8 mouse cellular contexts compared by ENCODE assay signal in genomic region chr15:101231648-101232180, GRCm38 (mm10). TPM values are rescaled to one million over a fixed set of nuclear protein-coding genes. Genes with fewer than 3 reads are reported as not detected.
DNase-seq lines count a peak whose midpoint lies in the region; ATAC-seq and TF ChIP-seq lines count a peak whose summit lies in the region.
"Had no signal": no experiment of that assay in that cellular context is flagged by ENCODE, and none has a peak within 500 bp of the region (broad histone marks: within the 10 kb centered on the region; RNA-seq: fewer than 3 reads in every experiment).

No protein-coding gene starts in this region.

- peaks cover 3% of the 10 kb centered on the region; the same call in 1 of the 2 replicates for H3K4me1 ChIP-seq in kidney, postnatal 0 days (replicated peaks; ENCODE audit: insufficient read depth, low read length)
- peaks cover 64% of the 10 kb centered on the region for H3K4me1 ChIP-seq in embryonic facial prominence, embryonic 13.5 days
- no peaks in the 10 kb centered on the region; the same call in 1 of the 2 replicates for H3K4me1 ChIP-seq in hindbrain, embryonic 11.5 days (replicated peaks; ENCODE audit: control insufficient read depth, insufficient read depth, low read length)
- peaks cover 18% of the 10 kb centered on the region for H3K4me1 ChIP-seq in midbrain, embryonic 13.5 days (replicated peaks)

- H3K27me3 ChIP-seq in kidney, postnatal 0 days (ENCODE audit: insufficient read depth, low read length) = no peaks in the 10 kb centered on the region
- no peaks in the 10 kb centered on the region for H3K27me3 ChIP-seq in embryonic facial prominence, embryonic 13.5 days
- no peaks in the 10 kb centered on the region; the same call in 1 of the 2 replicates for H3K27me3 ChIP-seq in hindbrain, embryonic 11.5 days (ENCODE audit: control insufficient read depth, insufficient read depth, low read length)
- peaks cover 5% of the 10 kb centered on the region; the same call in 1 of the 2 replicates for H3K27me3 ChIP-seq in midbrain, embryonic 13.5 days

- peak overlapping the region; percentile 10; the same call in 1 of the 2 replicates for H3K9ac ChIP-seq in kidney, postnatal 0 days (ENCODE audit: low read depth, low read length)
- H3K9ac ChIP-seq in embryonic facial prominence, embryonic 13.5 days = no peak overlapping the region
- 0 out of 2 replicates have a peak overlapping the region, but pooled peaks have one; percentile 42 for H3K9ac ChIP-seq in hindbrain, embryonic 11.5 days (ENCODE audit: low read depth, low read length)
- H3K9ac ChIP-seq in midbrain, embryonic 13.5 days (replicated peaks) = peak overlapping the region; percentile 36; the same call in 1 of the 2 replicates

- H3K36me3 ChIP-seq in kidney, postnatal 0 days (ENCODE audit: insufficient read depth, low read length) = peaks cover 14% of the 10 kb centered on the region; the same call in 1 of the 2 replicates
- H3K36me3 ChIP-seq in embryonic facial prominence, embryonic 13.5 days = peaks cover 42% of the 10 kb centered on the region
- no peaks in the 10 kb centered on the region for H3K36me3 ChIP-seq in hindbrain, embryonic 11.5 days (ENCODE audit: control insufficient read depth, insufficient read depth, low read length)
- H3K36me3 ChIP-seq in midbrain, embryonic 13.5 days = peaks cover 20% of the 10 kb centered on the region

- DNase-seq in kidney, postnatal 0 days (ENCODE audit: low spot score) = no peak
- DNase-seq in kidney, postnatal 36 days = no peak
- DNase-seq in hindbrain, embryonic 11.5 days (ENCODE audit: low spot score) = no peak
- no peak for DNase-seq in frontal cortex, postnatal 36 days (ENCODE audit: low spot score in 2 of 2)
- no peak for DNase-seq in thymus, postnatal 25 days
- DNase-seq: thymus, adult 18-20 months had no signal

- H3K9me3 ChIP-seq in kidney, postnatal 0 days (replicated peaks; ENCODE audit: low read length) = no peaks in the 10 kb centered on the region
- H3K9me3 ChIP-seq in embryonic facial prominence, embryonic 13.5 days = no peaks in the 10 kb centered on the region
- no peaks in the 10 kb centered on the region for H3K9me3 ChIP-seq in hindbrain, embryonic 11.5 days (ENCODE audit: control insufficient read depth, low read length)
- no peaks in the 10 kb centered on the region for H3K9me3 ChIP-seq in midbrain, embryonic 13.5 days

- ATAC-seq in kidney, postnatal 0 days (replicated peaks; ENCODE audit: low FRiP score, low read depth) = no peak
- no peak for ATAC-seq in embryonic facial prominence, embryonic 13.5 days (ENCODE audit: insufficient number of reproducible peaks, insufficient read depth, low FRiP score, low TSS enrichment, low read depth)
- ATAC-seq in hindbrain, embryonic 11.5 days (ENCODE audit: low FRiP score) = no peak
- ATAC-seq in midbrain, embryonic 13.5 days = 0 out of 2 replicates have a peak, but pooled peaks have one; percentile 37

- 57% methylated on average over 56 of the region's 56 CpGs for WGBS in kidney, postnatal 0 days
- WGBS in embryonic facial prominence, embryonic 13.5 days = 60% methylated on average over 56 of the region's 56 CpGs
- WGBS in hindbrain, embryonic 11.5 days = 50% methylated on average over 51 of the region's 56 CpGs
- WGBS in midbrain, embryonic 13.5 days = 63% methylated on average over 50 of the region's 56 CpGs

- TF ChIP-seq CTCF in kidney, postnatal 0 days (IDR thresholded peaks at IDR 0.05; ENCODE audit: low read depth) = no peak

- H3K4me3 ChIP-seq in kidney, postnatal 0 days (replicated peaks; ENCODE audit: low read depth, low read length) = 0 out of 2 replicates have a peak overlapping the region, but pooled peaks have one; percentile 6
- no peak overlapping the region for H3K4me3 ChIP-seq in embryonic facial prominence, embryonic 13.5 days
- H3K4me3 ChIP-seq in hindbrain, embryonic 11.5 days (ENCODE audit: low read depth, low read length) = no peak overlapping the region
- H3K4me3 ChIP-seq in midbrain, embryonic 13.5 days (replicated peaks) = peak overlapping the region; percentile 24

- peak overlapping the region; percentile 40 for H3K4me2 ChIP-seq in kidney, postnatal 0 days (ENCODE audit: low read length)
- 0 out of 2 replicates have a peak overlapping the region, but pooled peaks have one; percentile 1 for H3K4me2 ChIP-seq in embryonic facial prominence, embryonic 13.5 days
- H3K4me2 ChIP-seq in hindbrain, embryonic 11.5 days (replicated peaks; ENCODE audit: low read depth, low read length) = peak overlapping the region; percentile 33
- peak overlapping the region; percentile 45 for H3K4me2 ChIP-seq in midbrain, embryonic 13.5 days (replicated peaks)

- H3K27ac ChIP-seq in kidney, postnatal 0 days = no peak overlapping the region
- H3K27ac ChIP-seq in embryonic facial prominence, embryonic 13.5 days = peak overlapping the region; percentile 44; the same call in 1 of the 2 replicates
- no peak overlapping the region for H3K27ac ChIP-seq in hindbrain, embryonic 11.5 days (ENCODE audit: low read depth, low read length)
- no peak overlapping the region for H3K27ac ChIP-seq in midbrain, embryonic 13.5 days

RNA-seq across cellular contexts. Expression of gene Grasp, which starts 7.7 kb away (rescaled TPM):
- 3.7 and 4.0 TPM in 2 replicates for polyA plus RNA-seq in kidney, postnatal 0 days (2015; fragmentation: Nextera tagmentation; extraction: Ambion mirVana)
- polyA plus RNA-seq in embryonic facial prominence, embryonic 13.5 days (2015; fragmentation: Nextera tagmentation; extraction: Ambion mirVana) = 7.4 and 8.0 TPM in 2 replicates
- polyA plus RNA-seq in hindbrain, embryonic 11.5 days (2014; fragmentation: Nextera tagmentation; extraction: Ambion mirVana) = 4.5 and 5.0 TPM in 2 replicates
- 1.7 and 2.4 TPM in 2 replicates for polyA plus RNA-seq in midbrain, embryonic 13.5 days (2015; fragmentation: Nextera tagmentation; extraction: Ambion mirVana)

RNA-seq across cellular contexts. Expression of gene Nr4a1, which starts 22.4 kb away (rescaled TPM):
- polyA plus RNA-seq in kidney, postnatal 0 days (2015; fragmentation: Nextera tagmentation; extraction: Ambion mirVana) = 8.6 and 9.5 TPM in 2 replicates
- polyA plus RNA-seq in embryonic facial prominence, embryonic 13.5 days (2015; fragmentation: Nextera tagmentation; extraction: Ambion mirVana) = 9.1 and 9.5 TPM in 2 replicates
- 2.2 and 2.9 TPM in 2 replicates for polyA plus RNA-seq in hindbrain, embryonic 11.5 days (2014; fragmentation: Nextera tagmentation; extraction: Ambion mirVana)
- 2.8 and 3.1 TPM in 2 replicates for polyA plus RNA-seq in midbrain, embryonic 13.5 days (2015; fragmentation: Nextera tagmentation; extraction: Ambion mirVana)

RNA-seq across cellular contexts. Expression of gene Atg101, which starts 52.4 kb away (rescaled TPM):
- polyA plus RNA-seq in kidney, postnatal 0 days (2015; fragmentation: Nextera tagmentation; extraction: Ambion mirVana) = 77.1 and 79.5 TPM in 2 replicates
- 65.9 and 68.4 TPM in 2 replicates for polyA plus RNA-seq in embryonic facial prominence, embryonic 13.5 days (2015; fragmentation: Nextera tagmentation; extraction: Ambion mirVana)
- 66.5 and 69.6 TPM in 2 replicates for polyA plus RNA-seq in hindbrain, embryonic 11.5 days (2014; fragmentation: Nextera tagmentation; extraction: Ambion mirVana)
- polyA plus RNA-seq in midbrain, embryonic 13.5 days (2015; fragmentation: Nextera tagmentation; extraction: Ambion mirVana) = 79.1 and 82.8 TPM in 2 replicates

RNA-seq across cellular contexts. Expression of gene Acvr1b, which starts 57.8 kb away (rescaled TPM):
- 5.8 and 6.4 TPM in 2 replicates for polyA plus RNA-seq in kidney, postnatal 0 days (2015; fragmentation: Nextera tagmentation; extraction: Ambion mirVana)
- 8.0 TPM in 2 replicates for polyA plus RNA-seq in embryonic facial prominence, embryonic 13.5 days (2015; fragmentation: Nextera tagmentation; extraction: Ambion mirVana)
- 16.2 and 17.1 TPM in 2 replicates for polyA plus RNA-seq in hindbrain, embryonic 11.5 days (2014; fragmentation: Nextera tagmentation; extraction: Ambion mirVana)
- polyA plus RNA-seq in midbrain, embryonic 13.5 days (2015; fragmentation: Nextera tagmentation; extraction: Ambion mirVana) = 18.2 and 19.2 TPM in 2 replicates

Comparison
In these comparisons a context has a peak if more than half of its experiments do, and no peak if none do; other contexts are left out.
1. H3K4me3 ChIP-seq: peak in kidney, postnatal 0 days (single experiment) and midbrain, embryonic 13.5 days (single experiment); none in embryonic facial prominence, embryonic 13.5 days (single experiment) and hindbrain, embryonic 11.5 days (single experiment).
2. Peak in every context shown above with its lines, with median percentiles within 50 percentile points of each other: H3K4me2 ChIP-seq.